Mouse (Mus musculus) neural tube, embryonic 15.5 days (tissue): ENCODE measurements at regions not wholly inside any gene's neighbourhood (a gene's known extent, or its start where the extent isn't known, plus 50 kb on each side); places are given as distances from the start of the nearest gene placed in this dataset.
A peak's percentile ranks its signal among the peaks of the same experiment; 100 is the strongest.

ENCODE experiments used
- ATAC-seq: fragments of 200-750 bp; cut with Nextera tagmentation; 2 replicates; pipeline ENCODE4 v1.8.0; 2017; ENCODE audit warnings: mild to moderate bottlenecking, moderate TSS enrichment, moderate library complexity; ENCODE audit not compliant: low FRiP score
- H3K27ac ChIP-seq: fragments of 300-500 bp; sonication (generic); replicated peaks from 2 replicates; pipeline ENCODE4 v1.5.1; 2015; ENCODE audit warnings: mild to moderate bottlenecking, inconsistent platforms
- H3K27me3 ChIP-seq: fragments of 300-500 bp; sonication (generic); replicated peaks from 2 replicates; pipeline ENCODE4 v1.6.1; 2015; ENCODE audit warnings: inconsistent platforms
- H3K36me3 ChIP-seq: fragments of 300-500 bp; sonication (generic); 2 replicates; pipeline ENCODE4 v1.6.1; 2015; ENCODE audit warnings: inconsistent platforms
- H3K4me1 ChIP-seq: fragments of 300-500 bp; sonication (generic); 2 replicates; pipeline ENCODE4 v1.6.1; 2015; ENCODE audit warnings: inconsistent platforms
- H3K4me2 ChIP-seq: fragments of 300-500 bp; sonication (generic); 2 replicates; pipeline ENCODE4 v1.6.1; 2015; ENCODE audit warnings: inconsistent platforms, mild to moderate bottlenecking, moderate library complexity
- H3K4me3 ChIP-seq: fragments of 300-500 bp; sonication (generic); replicated peaks from 2 replicates; pipeline ENCODE4 v1.5.1; 2015; ENCODE audit warnings: mild to moderate bottlenecking, inconsistent platforms
- H3K9ac ChIP-seq: fragments of 300-500 bp; sonication (generic); replicated peaks from 2 replicates; pipeline ENCODE4 v1.6.1; 2015; ENCODE audit warnings: mild to moderate bottlenecking, inconsistent platforms
- H3K9me3 ChIP-seq: fragments of 300-500 bp; sonication (generic); replicated peaks from 2 replicates; pipeline ENCODE4 v1.6.1; 2016; ENCODE audit warnings: inconsistent platforms
- WGBS: fragments of 180-500 bp; shearing (Covaris S2); methylation state at CpG from one replicate; pipeline ENCODE4 v1.1.7; 2015; ENCODE audit warnings: mixed read lengths; 5-methylcytosine and 5-hydroxymethylcytosine counted together

- H3K4me2 ChIP-seq, result no peak overlapping the region
- H3K36me3 ChIP-seq, result no peaks in the 10 kb centered on the region
- no peaks in the 10 kb centered on the region for H3K9me3 ChIP-seq
- no peaks in the 10 kb centered on the region for H3K4me1 ChIP-seq
- ATAC-seq, result no peak
- no peak overlapping the region for H3K4me3 ChIP-seq
- no peaks in the 10 kb centered on the region for H3K27me3 ChIP-seq
- H3K9ac ChIP-seq, result no peak overlapping the region
- H3K27ac ChIP-seq, result no peak overlapping the region
- 88% methylated on average over 1 of the region's 1 CpGs for WGBS
Measured at GRCm38 (mm10) chr14:91354201-91354600, 2536.3 kb downstream of the Pcdh9 start.

GRCm38 (mm10) chr14:91326683-91327098 lies 2563.8 kb downstream of the Pcdh9 start:
- H3K27me3 ChIP-seq, result no peaks in the 10 kb centered on the region
- no peaks in the 10 kb centered on the region for H3K9me3 ChIP-seq
- H3K4me1 ChIP-seq, result no peaks in the 10 kb centered on the region
- no peak overlapping the region for H3K27ac ChIP-seq
- no peak overlapping the region for H3K4me3 ChIP-seq
- WGBS, result 54% methylated on average over 3 of the region's 3 CpGs
- H3K36me3 ChIP-seq, result no peaks in the 10 kb centered on the region
- H3K9ac ChIP-seq, result no peak overlapping the region
- no peak overlapping the region for H3K4me2 ChIP-seq
- peak; percentile 38; the same call in 1 of the 2 replicates for ATAC-seq
